In genomic region chr12:69229251-69229650, GRCm38 (mm10) we compare ENCODE assay signal across 9 mouse cellular contexts. TPM values are rescaled to one million over a fixed set of nuclear protein-coding genes. Genes with fewer than 3 reads are reported as not detected.
DNase-seq lines count a peak whose midpoint lies in the region; ATAC-seq and TF ChIP-seq lines count a peak whose summit lies in the region.
"Had no signal": no experiment of that assay in that cellular context is flagged by ENCODE, and none has a peak within 500 bp of the region (broad histone marks: within the 10 kb centered on the region; RNA-seq: fewer than 3 reads in every experiment).

No protein-coding gene starts in this region.

- H3K27ac ChIP-seq in lung, embryonic 14.5 days (ENCODE audit: low read depth): no peak overlapping the region
- no peak overlapping the region for H3K27ac ChIP-seq in forebrain, embryonic 11.5 days (ENCODE audit: low read depth, low read length)
- H3K27ac ChIP-seq: heart, embryonic 15.5 days had no signal

- no peak for TF ChIP-seq POLR2A in lung, adult 2 months (IDR thresholded peaks at IDR 0.05; ENCODE audit: borderline replicate concordance, extremely low read depth, low read depth, low read length)

- no peak for DNase-seq in lung, embryonic 14.5 days
- DNase-seq in lung, adult 2 months: no peak
- peak; percentile 86 for DNase-seq in R1 (ENCODE audit: low read depth, low spot score)
- DNase-seq in lung, postnatal 14 days: peak; percentile 34
- peak; percentile 51 for DNase-seq in thymus, postnatal 25 days
- no peak for DNase-seq in forebrain, embryonic 11.5 days (ENCODE audit: low spot score)
- no peak for DNase-seq in frontal cortex, postnatal 10 days (ENCODE audit: low spot score in 2 of 2)

- no peak overlapping the region for H3K4me3 ChIP-seq in lung, embryonic 14.5 days (ENCODE audit: low read depth, low read length)
- no peak overlapping the region for H3K4me3 ChIP-seq in lung, adult 2 months (replicated peaks; ENCODE audit: extremely low read depth, low read depth, low read length)
- H3K4me3 ChIP-seq in forebrain, embryonic 11.5 days (ENCODE audit: low read depth, low read length): no peak overlapping the region
- H3K4me3 ChIP-seq: embryonic facial prominence, embryonic 12.5 days; heart, embryonic 15.5 days had no signal

- TF ChIP-seq CTCF in lung, embryonic 14.5 days (IDR thresholded peaks at IDR 0.05; ENCODE audit: low read depth): peak; percentile 22; the same call in 1 of the 2 replicates
- no peak for TF ChIP-seq CTCF in lung, adult 2 months (IDR thresholded peaks at IDR 0.05; ENCODE audit: insufficient read depth, low read length)

- H3K4me2 ChIP-seq in lung, embryonic 14.5 days: no peak overlapping the region
- H3K4me2 ChIP-seq in forebrain, embryonic 11.5 days (ENCODE audit: low read depth, low read length, severe bottlenecking): no peak overlapping the region
- H3K4me2 ChIP-seq: embryonic facial prominence, embryonic 12.5 days; heart, embryonic 15.5 days had no signal

- H3K9me3 ChIP-seq in lung, embryonic 14.5 days (ENCODE audit: low read depth, low read length): no peaks in the 10 kb centered on the region
- no peaks in the 10 kb centered on the region for H3K9me3 ChIP-seq in forebrain, embryonic 11.5 days (ENCODE audit: control insufficient read depth, low read length)
- H3K9me3 ChIP-seq: embryonic facial prominence, embryonic 12.5 days; heart, embryonic 15.5 days had no signal

- H3K4me1 ChIP-seq in lung, embryonic 14.5 days (ENCODE audit: insufficient read depth): peaks cover 3% of the 10 kb centered on the region; the same call in 1 of the 2 replicates
- no peaks in the 10 kb centered on the region; the same call in 1 of the 2 replicates for H3K4me1 ChIP-seq in lung, adult 2 months (ENCODE audit: control insufficient read depth, insufficient read depth, low read length)
- no peaks in the 10 kb centered on the region; the same call in 1 of the 2 replicates for H3K4me1 ChIP-seq in forebrain, embryonic 11.5 days (replicated peaks; ENCODE audit: control insufficient read depth, insufficient read depth, low read length)
- H3K4me1 ChIP-seq: embryonic facial prominence, embryonic 12.5 days had no signal

- no peaks in the 10 kb centered on the region for H3K27me3 ChIP-seq in lung, embryonic 14.5 days (ENCODE audit: insufficient read depth, low read length)
- H3K27me3 ChIP-seq in forebrain, embryonic 11.5 days (ENCODE audit: control insufficient read depth, insufficient read depth, low read length): no peaks in the 10 kb centered on the region
- H3K27me3 ChIP-seq: embryonic facial prominence, embryonic 12.5 days; heart, embryonic 15.5 days had no signal

- 74% methylated on average over 2 of the region's 2 CpGs for WGBS in lung, embryonic 14.5 days
- 71% methylated on average over 2 of the region's 2 CpGs for WGBS in lung, adult 2 months
- 67% methylated on average over 2 of the region's 2 CpGs for WGBS in forebrain, embryonic 11.5 days

- no peak for ATAC-seq in lung, embryonic 14.5 days (ENCODE audit: insufficient read depth)
- no peak for ATAC-seq in forebrain, embryonic 11.5 days (replicated peaks; ENCODE audit: low FRiP score)

- peaks cover 10% of the 10 kb centered on the region; the same call in 1 of the 2 replicates for H3K36me3 ChIP-seq in lung, embryonic 14.5 days (ENCODE audit: insufficient read depth)
- no peaks in the 10 kb centered on the region for H3K36me3 ChIP-seq in forebrain, embryonic 11.5 days (ENCODE audit: control insufficient read depth, insufficient read depth, low read length)

- H3K9ac ChIP-seq in lung, embryonic 14.5 days: no peak overlapping the region
- H3K9ac ChIP-seq in forebrain, embryonic 11.5 days (ENCODE audit: low read length): no peak overlapping the region
- H3K9ac ChIP-seq: embryonic facial prominence, embryonic 12.5 days; heart, embryonic 15.5 days had no signal

RNA-seq across cellular contexts. Expression of gene Pole2, which starts 1.3 kb away (rescaled TPM):
- 39.1 and 41.1 TPM in 2 replicates for polyA plus RNA-seq in lung, embryonic 14.5 days (2014; fragmentation: Nextera tagmentation; extraction: Ambion mirVana)
- polyA plus RNA-seq in lung, adult 2 months (2012; rRNA removed): 1.7 and 2.9 TPM in 2 replicates
- 33.7 and 35.7 TPM in 2 replicates for polyA plus RNA-seq in forebrain, embryonic 11.5 days (2014; fragmentation: Nextera tagmentation; extraction: Ambion mirVana)

RNA-seq across cellular contexts. Expression of gene Klhdc1, which starts 11.7 kb away (rescaled TPM):
- polyA plus RNA-seq in lung, embryonic 14.5 days (2014; fragmentation: Nextera tagmentation; extraction: Ambion mirVana): 3.2 and 3.9 TPM in 2 replicates
- 0.87 and 4.8 TPM in 2 replicates for polyA plus RNA-seq in lung, adult 2 months (2012; rRNA removed)
- 3.1 and 3.8 TPM in 2 replicates for polyA plus RNA-seq in forebrain, embryonic 11.5 days (2014; fragmentation: Nextera tagmentation; extraction: Ambion mirVana)

RNA-seq across cellular contexts. Expression of gene Gm49384, which starts 25.2 kb away (rescaled TPM):
- polyA plus RNA-seq in lung, embryonic 14.5 days (2014; fragmentation: Nextera tagmentation; extraction: Ambion mirVana): 28.1 and 28.7 TPM in 2 replicates
- polyA plus RNA-seq in lung, adult 2 months (2012; rRNA removed): not detected in 2 replicates
- polyA plus RNA-seq in forebrain, embryonic 11.5 days (2014; fragmentation: Nextera tagmentation; extraction: Ambion mirVana): 43.2 and 46.6 TPM in 2 replicates

RNA-seq across cellular contexts. Expression of gene Dnaaf2, which starts 31.0 kb away (rescaled TPM):
- 9.3 and 11.3 TPM in 2 replicates for polyA plus RNA-seq in lung, embryonic 14.5 days (2014; fragmentation: Nextera tagmentation; extraction: Ambion mirVana)
- 4.0 and 5.0 TPM in 2 replicates for polyA plus RNA-seq in lung, adult 2 months (2012; rRNA removed)
- polyA plus RNA-seq in forebrain, embryonic 11.5 days (2014; fragmentation: Nextera tagmentation; extraction: Ambion mirVana): 17.1 and 20.0 TPM in 2 replicates

RNA-seq across cellular contexts. Expression of gene Gm49383, which starts 32.3 kb away (rescaled TPM):
- polyA plus RNA-seq in lung, embryonic 14.5 days (2014; fragmentation: Nextera tagmentation; extraction: Ambion mirVana): 31.4 and 31.6 TPM in 2 replicates
- 0.21 TPM in 1 of 2 replicates, not detected in the other for polyA plus RNA-seq in lung, adult 2 months (2012; rRNA removed)
- 42.2 and 43.4 TPM in 2 replicates for polyA plus RNA-seq in forebrain, embryonic 11.5 days (2014; fragmentation: Nextera tagmentation; extraction: Ambion mirVana)

Comparison
In these comparisons a context has a peak if more than half of its experiments do, and no peak if none do; other contexts are left out.
1. DNase-seq: peak in R1 (single experiment), lung, postnatal 14 days (single experiment) and thymus, postnatal 25 days (single experiment); none in lung, embryonic 14.5 days (single experiment), lung, adult 2 months (single experiment), forebrain, embryonic 11.5 days (single experiment) and frontal cortex, postnatal 10 days (0 of 2).
2. RNA of gene Gm49384, which starts 25.2 kb away (polyA plus RNA-seq): 43.2 to 46.6 TPM in forebrain, embryonic 11.5 days and 28.1 to 28.7 TPM in lung, embryonic 14.5 days; not detected in lung, adult 2 months; every median in the first group is over 10 times any median in the second.